In the genomic region with DNA sequence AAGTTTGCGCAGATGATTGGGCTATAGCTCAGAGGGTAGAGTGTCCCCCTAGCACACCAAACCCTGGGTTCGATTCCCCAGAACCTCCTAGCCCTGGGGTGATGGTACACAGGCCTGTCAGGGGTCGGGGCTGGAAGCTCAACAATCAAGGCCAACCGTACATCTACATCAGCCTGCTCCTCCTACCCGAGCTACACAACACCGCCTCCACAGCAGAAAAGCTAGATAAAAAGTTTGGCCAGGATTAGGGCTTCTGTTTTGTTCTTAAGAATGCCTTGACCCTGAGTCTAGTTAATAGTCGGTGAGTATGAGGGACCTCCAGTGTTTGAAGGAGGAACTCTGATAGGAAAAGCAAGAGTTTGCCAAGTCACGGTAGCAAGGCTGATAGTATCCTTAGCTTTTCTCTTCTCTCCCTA, we compare ENCODE assay signal across 8 mouse cellular contexts. TPM values are rescaled to one million over a fixed set of nuclear protein-coding genes. Genes with fewer than 3 reads are reported as not detected.
DNase-seq lines count a peak whose midpoint lies in the region; ATAC-seq and TF ChIP-seq lines count a peak whose summit lies in the region.

No protein-coding gene starts in this region.

- H3K27ac ChIP-seq in embryonic facial prominence, embryonic 13.5 days: peak overlapping the region; percentile 98
- peak overlapping the region; percentile 94; the same call in 1 of the 2 replicates for H3K27ac ChIP-seq in limb, embryonic 14.5 days (replicated peaks; ENCODE audit: low read depth, low read length)
- H3K27ac ChIP-seq in testis, adult 2 months (ENCODE audit: control insufficient read depth, insufficient read depth, low read depth, low read length): peak overlapping the region; percentile 87

- H3K4me1 ChIP-seq in embryonic facial prominence, embryonic 13.5 days: peaks cover 12% of the 10 kb centered on the region
- H3K4me1 ChIP-seq in limb, embryonic 14.5 days (ENCODE audit: control insufficient read depth, insufficient read depth, low read length): peaks cover 10% of the 10 kb centered on the region
- H3K4me1 ChIP-seq in testis, adult 2 months (ENCODE audit: control insufficient read depth, insufficient read depth, low read length): peaks cover 12% of the 10 kb centered on the region

- H3K9ac ChIP-seq in embryonic facial prominence, embryonic 13.5 days: peak overlapping the region; percentile 94
- peak overlapping the region; percentile 90 for H3K9ac ChIP-seq in limb, embryonic 14.5 days (ENCODE audit: low read depth, low read length, severe bottlenecking)

- peak overlapping the region; percentile 89 for H3K4me3 ChIP-seq in embryonic facial prominence, embryonic 13.5 days
- peak overlapping the region; percentile 69 for H3K4me3 ChIP-seq in limb, embryonic 14.5 days (replicated peaks; ENCODE audit: low read length)
- peak overlapping the region; percentile 83 for H3K4me3 ChIP-seq in testis, adult 2 months (ENCODE audit: control insufficient read depth, low read depth, low read length)

- TF ChIP-seq POLR2A in limb, embryonic 14.5 days (IDR thresholded peaks at IDR 0.05; ENCODE audit: borderline replicate concordance, extremely low read depth, insufficient read depth, insufficient read length): no peak
- no peak for TF ChIP-seq POLR2A in testis, adult 2 months (IDR thresholded peaks at IDR 0.05; ENCODE audit: control insufficient read depth, low read depth, low read length)

- peak overlapping the region; percentile 84 for H3K4me2 ChIP-seq in embryonic facial prominence, embryonic 13.5 days
- H3K4me2 ChIP-seq in limb, embryonic 14.5 days (replicated peaks; ENCODE audit: low read depth, low read length, severe bottlenecking): peak overlapping the region; percentile 85

- TF ChIP-seq CTCF in testis, adult 2 months (IDR thresholded peaks at IDR 0.05; ENCODE audit: control insufficient read depth, insufficient read depth, insufficient replicate concordance, low read depth, low read length): no peak

- H3K36me3 ChIP-seq in embryonic facial prominence, embryonic 13.5 days: peaks cover 35% of the 10 kb centered on the region
- H3K36me3 ChIP-seq in limb, embryonic 14.5 days (ENCODE audit: control insufficient read depth, insufficient read depth, low read length): peaks cover 32% of the 10 kb centered on the region
- H3K36me3 ChIP-seq in testis, adult 2 months (ENCODE audit: control insufficient read depth, insufficient read depth, low read length): peaks cover 2% of the 10 kb centered on the region; the same call in 1 of the 2 replicates

- H3K9me3 ChIP-seq in embryonic facial prominence, embryonic 13.5 days: no peaks in the 10 kb centered on the region
- no peaks in the 10 kb centered on the region for H3K9me3 ChIP-seq in limb, embryonic 14.5 days (ENCODE audit: control insufficient read depth, low read length)

- 0 out of 2 replicates have a peak, but pooled peaks have one; percentile 4 for ATAC-seq in embryonic facial prominence, embryonic 13.5 days (ENCODE audit: insufficient number of reproducible peaks, insufficient read depth, low FRiP score, low TSS enrichment, low read depth)
- no peak for ATAC-seq in limb, embryonic 14.5 days (ENCODE audit: low FRiP score, low read depth)

- DNase-seq in embryo, embryonic 10.5 days (ENCODE audit: low spot score): peak; percentile 10
- DNase-seq in embryo, embryonic 11 days: no peak
- DNase-seq in 416B (ENCODE audit: low read depth): peak; percentile 59
- DNase-seq in limb, embryonic 14.5 days (ENCODE audit: low spot score): no peak
- no peak for DNase-seq in thymus, postnatal 10 days (ENCODE audit: low spot score in 2 of 2)
- DNase-seq in T-cell, adult 2 months (ENCODE audit: low spot score): no peak

- WGBS in embryonic facial prominence, embryonic 13.5 days: 21% methylated on average over 8 of the region's 8 CpGs
- WGBS in limb, embryonic 14.5 days: 29% methylated on average over 8 of the region's 8 CpGs

- no peaks in the 10 kb centered on the region for H3K27me3 ChIP-seq in embryonic facial prominence, embryonic 13.5 days
- H3K27me3 ChIP-seq in limb, embryonic 14.5 days (ENCODE audit: control insufficient read depth, insufficient read depth, low read length): no peaks in the 10 kb centered on the region
- no peaks in the 10 kb centered on the region for H3K27me3 ChIP-seq in testis, adult 2 months (ENCODE audit: control insufficient read depth, insufficient read depth, low read length)

RNA-seq across cellular contexts. Expression of gene Trrap, which starts 1.5 kb away (rescaled TPM):
- 89.5 and 93.9 TPM in 2 replicates for polyA plus RNA-seq in embryonic facial prominence, embryonic 13.5 days (2015; fragmentation: Nextera tagmentation; extraction: Ambion mirVana)
- polyA plus RNA-seq in limb, embryonic 14.5 days (2012; rRNA removed): 146 and 182 TPM in 2 replicates
- 79.2 and 106 TPM in 2 replicates for polyA plus RNA-seq in limb, embryonic 14.5 days (2014; fragmentation: Nextera tagmentation; extraction: Ambion mirVana)
- polyA plus RNA-seq in testis, adult 2 months (2012; rRNA removed): 107 and 109 TPM in 2 replicates

RNA-seq across cellular contexts. Expression of gene Tmem130, which starts 7.5 kb away (rescaled TPM):
- polyA plus RNA-seq in embryonic facial prominence, embryonic 13.5 days (2015; fragmentation: Nextera tagmentation; extraction: Ambion mirVana): 2.0 and 2.1 TPM in 2 replicates
- 0.67 and 0.79 TPM in 2 replicates for polyA plus RNA-seq in limb, embryonic 14.5 days (2012; rRNA removed)
- 0.07 TPM in 1 of 2 replicates, not detected in the other for polyA plus RNA-seq in limb, embryonic 14.5 days (2014; fragmentation: Nextera tagmentation; extraction: Ambion mirVana)
- polyA plus RNA-seq in testis, adult 2 months (2012; rRNA removed): 21.9 and 22.7 TPM in 2 replicates

Comparison
In these comparisons a context has a peak if more than half of its experiments do, and no peak if none do; other contexts are left out.
1. DNase-seq: peak in embryo, embryonic 10.5 days (single experiment) and 416B (single experiment); none in embryo, embryonic 11 days (single experiment), limb, embryonic 14.5 days (single experiment), thymus, postnatal 10 days (0 of 2) and T-cell, adult 2 months (single experiment).
2. Peak in every context shown above with its lines, with median percentiles within 50 percentile points of each other: H3K27ac ChIP-seq and H3K4me3 ChIP-seq.